Mouse (Mus musculus): Measurements from ENCODE around the gene Acad8. TPM values are rescaled to one million over a fixed set of nuclear protein-coding genes. Genes with fewer than 3 reads are reported as not detected.
A peak's percentile ranks its signal among the peaks of the same experiment; 100 is the strongest.

Gene Acad8
- total and polyA plus RNA-seq, 3 experiments: 16.7 to 22.7 TPM; not detected in 1

GRCm38 (mm10) chr9:27023681-27024080, 24.3 kb upstream of the Acad8 start:
- no peak overlapping the region for H3K27ac ChIP-seq (ENCODE audit: control insufficient read depth, low read depth, low read length)
- H3K27me3 ChIP-seq (ENCODE audit: control insufficient read depth in 1 of 2, insufficient read depth in 2 of 2, low read length in 2 of 2): no peaks in the 10 kb centered on the region
- H3K79me2 ChIP-seq (ENCODE audit: control insufficient read depth, insufficient read depth, low read length, poor library complexity): peaks cover 21% of the 10 kb centered on the region
- no peak overlapping the region for H3K9ac ChIP-seq (ENCODE audit: control insufficient read depth, low read depth, low read length, poor library complexity, severe bottlenecking)
- peaks cover 0 to 41% of the 10 kb centered on the region in 2 experiments; a peak in 3 of 4 replicates for H3K36me3 ChIP-seq (ENCODE audit: control insufficient read depth in 1 of 2, insufficient read depth in 2 of 2, low read length in 2 of 2)
- peaks cover 15 to 25% of the 10 kb centered on the region in 2 experiments for H3K4me1 ChIP-seq (ENCODE audit: control insufficient read depth in 1 of 2, insufficient read depth in 2 of 2, low read length in 2 of 2)
- no peak overlapping the region for H3K4me3 ChIP-seq (ENCODE audit: control insufficient read depth in 1 of 2, insufficient read depth in 1 of 2, low read depth in 2 of 2, low read length in 2 of 2)
- H3K9me3 ChIP-seq (replicated peaks; ENCODE audit: insufficient read depth, low read length): no peaks in the 10 kb centered on the region
- TF ChIP-seq MXI1 (IDR thresholded peaks at IDR 0.05; ENCODE audit: low read depth, low read length) (0 out of 2 replicates have a peak, but pooled peaks have one; percentile 16), NELFE (IDR thresholded peaks at IDR 0.05; ENCODE audit: low read depth, low read length) (no peak), CHD1 (IDR thresholded peaks at IDR 0.05; ENCODE audit: low read depth, low read length) (no peak), MYB (IDR thresholded peaks at IDR 0.05; ENCODE audit: low read depth, low read length) (no peak), ETS1 (IDR thresholded peaks at IDR 0.05; ENCODE audit: low read depth, low read length) (peak; percentile 43; the same call in 1 of the 2 replicates), RCOR1 (IDR thresholded peaks at IDR 0.05; ENCODE audit: low read depth, low read length) (peak; percentile 50), UBTF (IDR thresholded peaks at IDR 0.05; ENCODE audit: borderline replicate concordance, insufficient read depth, low read depth, low read length) (no peak), EP300 (IDR thresholded peaks at IDR 0.05; ENCODE audit: low read depth in 1 of 2, low read length in 2 of 2) (peak; percentile 29 to 77; a peak in 3 of 4 replicates), ZMIZ1 (IDR thresholded peaks at IDR 0.05; ENCODE audit: low read depth, low read length) (no peak), SIN3A (IDR thresholded peaks at IDR 0.05; ENCODE audit: low read length) (peak; percentile 72)
- DNase-seq (ENCODE audit: low read depth, low spot score): peak; percentile 83

GRCm38 (mm10) chr9:27018961-27019360, 19.6 kb upstream of the Acad8 start:
- no peak for DNase-seq (ENCODE audit: low read depth, low spot score)
- H3K79me2 ChIP-seq (ENCODE audit: control insufficient read depth, insufficient read depth, low read length, poor library complexity): peaks cover 6% of the 10 kb centered on the region; the same call in 1 of the 2 replicates
- H3K9me3 ChIP-seq (replicated peaks; ENCODE audit: insufficient read depth, low read length): no peaks in the 10 kb centered on the region
- peaks cover 2% of the 10 kb centered on the region in 2 experiments; a peak in 3 of 4 replicates for H3K4me1 ChIP-seq (ENCODE audit: control insufficient read depth in 1 of 2, insufficient read depth in 2 of 2, low read length in 2 of 2)
- TF ChIP-seq TCF12 (IDR thresholded peaks at IDR 0.05; ENCODE audit: low read depth, low read length) (no peak), ELF1 (IDR thresholded peaks at IDR 0.05; ENCODE audit: low read depth, low read length) (no peak), NRF1 (IDR thresholded peaks at IDR 0.05; ENCODE audit: insufficient read depth, low read depth, low read length, poor library complexity, severe bottlenecking) (no peak), POLR2AphosphoS2 (IDR thresholded peaks at IDR 0.05; ENCODE audit: low read length) (no peak), USF2 (IDR thresholded peaks at IDR 0.05; ENCODE audit: borderline replicate concordance in 1 of 2, insufficient read depth in 1 of 2, low read depth in 1 of 2, low read length in 2 of 2) (no peak), RCOR1 (IDR thresholded peaks at IDR 0.05; ENCODE audit: low read depth, low read length) (no peak), SMC3 (IDR thresholded peaks at IDR 0.05; ENCODE audit: low read depth, low read length) (no peak), EP300 (IDR thresholded peaks at IDR 0.05; ENCODE audit: low read depth in 1 of 2, low read length in 2 of 2) (no peak), SIN3A (IDR thresholded peaks at IDR 0.05; ENCODE audit: low read length) (no peak), ZMIZ1 (IDR thresholded peaks at IDR 0.05; ENCODE audit: low read depth, low read length) (no peak), POLR2A (IDR thresholded peaks at IDR 0.05; ENCODE audit: control insufficient read depth in 1 of 2, insufficient read depth in 1 of 2, low read depth in 1 of 2, low read length in 2 of 2, poor library complexity in 1 of 2) (no peak), MEF2A (IDR thresholded peaks at IDR 0.05; ENCODE audit: extremely low read depth, insufficient replicate concordance, low read depth, low read length, poor library complexity, severe bottlenecking) (no peak), NELFE (IDR thresholded peaks at IDR 0.05; ENCODE audit: low read depth, low read length) (no peak), MAX (IDR thresholded peaks at IDR 0.05; ENCODE audit: low read length) (no peak)
- H3K9ac ChIP-seq (ENCODE audit: control insufficient read depth, low read depth, low read length, poor library complexity, severe bottlenecking): no peak overlapping the region
- H3K36me3 ChIP-seq (ENCODE audit: control insufficient read depth in 1 of 2, insufficient read depth in 2 of 2, low read length in 2 of 2): peaks cover 6 to 7% of the 10 kb centered on the region in 2 experiments
- no peaks in the 10 kb centered on the region for H3K27me3 ChIP-seq (ENCODE audit: control insufficient read depth in 1 of 2, insufficient read depth in 2 of 2, low read length in 2 of 2)
- H3K4me3 ChIP-seq (ENCODE audit: control insufficient read depth in 1 of 2, insufficient read depth in 1 of 2, low read depth in 2 of 2, low read length in 2 of 2): no peak overlapping the region
- H3K27ac ChIP-seq (ENCODE audit: control insufficient read depth, low read depth, low read length): no peak overlapping the region
